Mouse (Mus musculus) spleen, adult 2 months (tissue): ENCODE results near the gene Ddr2. TPM values are rescaled to one million over a fixed set of nuclear protein-coding genes. Genes with fewer than 3 reads are reported as not detected.
A peak's percentile ranks its signal among the peaks of the same experiment; 100 is the strongest.

Source experiments
- DNase-seq, 2 experiments: peaks; one replicate each; pipeline versions ENCODE4 v3.0.0 to v3.0.0-alpha.2; 2012 to 2021; ENCODE audit warnings: low spot score in 2 of 2, low read depth in 1 of 2
- H3K27ac ChIP-seq: fragments of 200-500 bp; 2 replicates; pipeline ENCODE4 v1.5.1; 2012; ENCODE audit warnings: low read length, inconsistent platforms; ENCODE audit not compliant: insufficient read depth
- H3K27me3 ChIP-seq: fragments of 200-500 bp; 2 replicates; pipeline ENCODE4 v1.6.1; 2012; ENCODE audit warnings: mild to moderate bottlenecking, moderate library complexity, low read length, inconsistent platforms; ENCODE audit not compliant: control insufficient read depth, insufficient read depth
- H3K36me3 ChIP-seq: fragments of 200-500 bp; 2 replicates; pipeline ENCODE4 v1.6.1; 2012; ENCODE audit warnings: mild to moderate bottlenecking, low read length, inconsistent platforms; ENCODE audit not compliant: control insufficient read depth, insufficient read depth
- H3K4me1 ChIP-seq: fragments of 200-500 bp; 2 replicates; pipeline ENCODE4 v1.6.1; 2011; ENCODE audit warnings: inconsistent platforms; ENCODE audit not compliant: control insufficient read depth, insufficient read depth, insufficient read length
- H3K4me3 ChIP-seq: fragments of 200-500 bp; 2 replicates; pipeline ENCODE4 v1.5.1; 2011; ENCODE audit warnings: mild to moderate bottlenecking, inconsistent platforms; ENCODE audit not compliant: insufficient read depth, insufficient read length; ENCODE audit errors: extremely low read depth
- CTCF ChIP-seq: fragments of 200-500 bp; IDR thresholded peaks from 2 replicates; pipeline ENCODE4 v1.5.1; 2011; ENCODE audit warnings: mild to moderate bottlenecking, inconsistent platforms; ENCODE audit not compliant: insufficient read depth, insufficient read length, insufficient replicate concordance; ENCODE audit errors: extremely low read depth
- POLR2A ChIP-seq: fragments of 200-500 bp; IDR thresholded peaks from 2 replicates; pipeline ENCODE4 v1.6.1; 2011; ENCODE audit warnings: low read depth, low read length, inconsistent platforms
- WGBS: fragments of 180-500 bp; shearing (Covaris S2); methylation state at CpG from one replicate; pipeline ENCODE4 v1.1.7; 2018; 5-methylcytosine and 5-hydroxymethylcytosine counted together
- polyA plus RNA-seq: library from polyadenylated mRNA; depleted of rRNA; stranded (reverse); fragments of >200 nt; gene quantifications from 2 replicates; pipeline ENCODE4 v1.2.3, GENCODE M21; 2012; rRNA removed

The Ddr2 gene
- 2.3 and 2.4 TPM in 2 replicates for polyA plus RNA-seq

DNA sequence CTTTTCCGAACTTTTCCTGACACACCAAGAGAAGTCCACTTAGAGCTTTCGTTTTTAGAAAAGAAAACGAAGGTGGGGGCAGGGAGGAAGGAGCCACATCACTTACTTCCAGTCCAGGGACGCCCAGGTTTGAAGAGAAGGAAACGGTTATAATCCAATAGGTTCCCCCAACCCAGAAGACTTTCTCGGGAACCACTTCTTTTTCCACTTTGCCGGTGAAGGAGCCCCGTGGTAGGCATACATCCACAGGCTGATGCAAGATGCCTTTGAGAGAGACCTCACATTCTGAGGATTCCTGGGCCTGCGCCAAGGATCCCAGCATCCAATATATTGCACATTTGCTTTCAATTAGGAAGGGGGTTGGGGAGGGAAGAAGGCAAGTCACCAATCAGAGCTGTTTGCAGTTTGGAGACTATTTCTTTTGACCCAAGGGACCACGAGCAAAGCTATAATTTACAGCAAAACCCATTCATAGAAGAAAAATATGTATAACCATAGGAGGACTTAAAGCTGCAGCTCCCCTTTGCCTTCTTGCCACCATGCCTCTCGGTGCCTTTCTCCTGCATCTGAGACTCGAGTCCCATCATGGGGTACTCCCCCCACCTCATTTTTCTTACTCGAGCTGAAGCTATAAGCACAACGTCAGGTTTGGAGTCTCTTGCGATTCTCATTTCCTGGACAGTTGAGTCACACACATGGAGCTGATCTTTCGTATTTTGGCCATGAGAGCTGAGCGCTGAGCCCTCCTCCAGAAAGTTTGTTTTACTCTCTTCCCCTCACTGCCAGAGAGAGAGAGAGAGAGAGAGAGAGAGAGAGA is at the start of gene Ddr2:
Gene Ddr2 (minus strand): TSS at position 247 of the 817 bp plus-strand sequence.
- TF ChIP-seq POLR2A, result no peak
- no peak for TF ChIP-seq CTCF
- H3K4me3 ChIP-seq, result no peak within 1 kb of the TSS; the same call in 1 of the 2 replicates
- WGBS, result 80% methylated on average over 17 of the region's 17 CpGs
- H3K36me3 ChIP-seq, result no peaks in the 10 kb centered on the region
- H3K27ac ChIP-seq, result no peak within 1 kb of the TSS
- no peak for DNase-seq
- H3K27me3 ChIP-seq, result no peaks in the 10 kb centered on the region
- no peaks in the 10 kb centered on the region for H3K4me1 ChIP-seq

DNA sequence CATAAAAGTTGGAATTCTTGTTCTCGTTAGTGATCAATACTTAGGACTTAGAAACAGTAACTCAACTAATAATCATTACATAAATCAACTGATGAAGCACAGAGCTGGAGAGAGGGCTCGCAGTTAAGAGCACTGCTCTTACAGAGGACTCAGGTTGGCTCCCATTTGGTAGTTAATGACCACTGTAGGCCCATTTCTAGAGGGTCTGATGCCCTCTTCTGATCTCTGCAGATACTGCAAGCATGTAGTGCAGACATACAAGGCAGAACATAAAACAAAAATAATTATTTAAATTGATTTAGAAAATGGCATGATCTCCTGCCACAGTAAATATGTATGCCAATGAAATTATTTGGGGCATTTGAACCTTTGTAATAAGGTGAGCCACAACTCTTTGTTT is 49.1 kb upstream of the Ddr2 start:
- H3K4me1 ChIP-seq, result no peaks in the 10 kb centered on the region; the same call in none of the 2 replicates
- WGBS, result 92% methylated on average over 2 of the region's 2 CpGs
- no peaks in the 10 kb centered on the region for H3K27me3 ChIP-seq
- TF ChIP-seq POLR2A, result no peak
- no peak for TF ChIP-seq CTCF
- DNase-seq, result no peak
- no peak overlapping the region for H3K27ac ChIP-seq
- H3K4me3 ChIP-seq, result no peak overlapping the region
- H3K36me3 ChIP-seq, result peaks cover 16% of the 10 kb centered on the region

DNA sequence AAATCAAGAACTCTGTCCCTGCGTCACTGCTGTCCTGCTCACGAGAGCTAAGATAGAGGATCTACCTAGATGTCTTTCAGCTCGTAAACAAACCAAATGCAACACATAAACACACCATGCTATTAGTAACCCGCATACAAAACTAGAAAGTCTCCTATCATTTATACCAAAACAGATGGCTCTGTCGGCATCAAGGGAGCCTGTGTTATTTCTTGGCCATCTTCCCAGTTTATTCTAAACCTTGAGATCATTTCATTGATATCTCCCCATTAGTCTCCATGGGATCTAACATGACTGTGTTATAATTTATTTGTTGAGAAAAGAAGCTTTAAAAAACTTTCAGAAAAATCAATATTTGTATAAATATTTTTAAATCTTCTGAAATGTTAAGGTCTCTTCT is 45.2 kb upstream of the Ddr2 start:
- 91% methylated on average over 5 of the region's 5 CpGs for WGBS
- H3K4me3 ChIP-seq, result no peak overlapping the region
- DNase-seq, result no peak
- TF ChIP-seq CTCF, result no peak
- no peak for TF ChIP-seq POLR2A
- peaks cover 2% of the 10 kb centered on the region; the same call in 1 of the 2 replicates for H3K4me1 ChIP-seq
- H3K27ac ChIP-seq, result no peak overlapping the region
- H3K36me3 ChIP-seq, result peaks cover 15% of the 10 kb centered on the region
- H3K27me3 ChIP-seq, result no peaks in the 10 kb centered on the region

DNA sequence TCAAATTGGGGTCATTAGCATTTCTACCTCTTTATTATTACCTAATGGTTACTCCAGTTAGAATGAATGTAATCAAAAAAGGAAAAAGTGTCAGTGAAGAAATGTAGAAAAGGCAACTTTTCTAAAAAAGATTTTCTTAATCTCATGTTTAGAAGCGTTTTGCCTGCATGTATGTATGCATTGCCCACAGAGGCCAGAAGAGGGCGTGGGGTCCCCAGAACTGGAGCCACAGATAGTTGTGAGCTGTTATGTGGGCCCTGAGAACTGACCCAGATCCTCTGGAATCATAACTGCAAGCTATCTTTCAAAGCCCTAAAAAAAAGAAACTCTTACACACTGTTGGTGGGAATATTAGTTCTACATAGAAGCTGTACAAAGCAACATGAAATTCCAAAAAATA is 44.7 kb upstream of the Ddr2 start:
- Histone ChIP-seq H3K27me3 (no peaks in the 10 kb centered on the region), H3K36me3 (peaks cover 13% of the 10 kb centered on the region), H3K4me1 (peaks cover 2% of the 10 kb centered on the region; the same call in 1 of the 2 replicates), H3K4me3 (no peak overlapping the region), H3K27ac (no peak overlapping the region)
- DNase-seq, result no peak
- no peak for TF ChIP-seq POLR2A
- TF ChIP-seq CTCF, result no peak
- 85% methylated on average over 2 of the region's 2 CpGs for WGBS

DNA sequence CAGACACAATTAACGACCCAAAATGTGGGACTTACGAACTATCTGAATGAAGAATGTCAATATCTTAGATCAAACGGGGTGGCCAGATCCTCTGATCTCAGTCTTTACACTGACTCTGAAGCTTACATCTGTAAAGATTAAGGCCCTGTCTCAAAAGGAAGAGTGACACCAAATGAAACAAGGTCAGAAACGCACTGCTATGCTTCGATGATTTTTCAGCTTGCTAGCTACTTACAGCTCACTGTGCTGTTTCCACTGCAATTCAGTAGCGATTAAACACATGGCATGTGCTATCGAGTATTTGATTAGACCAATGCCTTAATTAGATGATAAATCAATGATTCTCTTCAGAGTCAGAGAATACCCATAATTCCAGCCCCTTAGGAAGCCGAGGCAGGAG is 43.4 kb upstream of the Ddr2 start:
- H3K4me1 ChIP-seq, result peaks cover 5% of the 10 kb centered on the region
- H3K4me3 ChIP-seq, result no peak overlapping the region
- H3K27ac ChIP-seq, result no peak overlapping the region
- peaks cover 13% of the 10 kb centered on the region for H3K36me3 ChIP-seq
- no peaks in the 10 kb centered on the region for H3K27me3 ChIP-seq
- WGBS, result 88% methylated on average over 8 of the region's 8 CpGs
- no peak for DNase-seq
- TF ChIP-seq POLR2A (no peak), CTCF (no peak)

DNA sequence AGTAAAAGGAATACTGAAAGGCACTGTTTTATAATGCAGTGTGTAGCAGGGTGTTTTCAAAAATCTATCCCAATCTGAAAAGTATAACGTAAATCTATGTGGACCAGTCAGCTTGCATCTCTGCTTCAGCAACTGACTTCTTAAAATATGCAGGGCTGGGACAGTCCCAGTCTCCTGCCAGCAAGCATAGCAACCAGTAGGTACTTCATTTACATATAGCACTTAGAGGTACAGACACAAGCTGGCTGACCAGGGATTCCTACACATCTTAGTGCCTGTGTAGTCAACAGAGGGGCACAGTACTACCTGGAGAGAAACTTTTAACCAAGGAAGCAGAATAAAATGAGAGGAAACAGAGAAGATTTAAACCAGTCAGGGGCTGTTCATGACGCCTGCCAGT is 42.0 kb upstream of the Ddr2 start:
- DNase-seq, result peak in 1 of 2 experiments; percentile 37
- Histone ChIP-seq H3K27me3 (no peaks in the 10 kb centered on the region), H3K36me3 (peaks cover 9% of the 10 kb centered on the region), H3K4me3 (no peak overlapping the region), H3K27ac (no peak overlapping the region), H3K4me1 (peaks cover 9% of the 10 kb centered on the region)
- WGBS, result 74% methylated on average over 2 of the region's 2 CpGs
- TF ChIP-seq CTCF (no peak), POLR2A (no peak)

DNA sequence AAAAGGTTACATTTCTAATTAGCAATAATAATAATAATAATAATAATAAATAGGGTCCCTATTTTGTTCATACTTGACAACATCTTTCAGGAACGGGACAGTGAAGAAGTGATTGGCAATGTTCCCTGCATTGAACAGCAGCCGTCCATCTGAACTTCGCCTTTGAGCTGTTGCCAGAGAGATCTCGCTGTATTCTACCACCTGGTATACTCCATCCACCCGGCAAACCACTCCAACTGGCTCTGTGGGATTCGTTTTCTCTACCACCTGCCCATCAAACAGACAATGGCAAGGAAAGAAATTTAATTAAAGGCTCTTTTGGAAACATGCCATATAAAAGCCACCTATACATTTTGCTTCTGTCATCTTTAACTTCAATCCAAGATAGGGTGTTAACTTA is 40.3 kb upstream of the Ddr2 start:
- peaks cover 9% of the 10 kb centered on the region for H3K4me1 ChIP-seq
- no peak overlapping the region for H3K27ac ChIP-seq
- no peak for TF ChIP-seq CTCF
- TF ChIP-seq POLR2A, result no peak
- no peak for DNase-seq
- no peak overlapping the region for H3K4me3 ChIP-seq
- H3K36me3 ChIP-seq, result peaks cover 6% of the 10 kb centered on the region
- H3K27me3 ChIP-seq, result no peaks in the 10 kb centered on the region
- 96% methylated on average over 6 of the region's 6 CpGs for WGBS
